Mouse (Mus musculus) cortical plate, adult 2 months (tissue): ENCODE data around the gene Celf2. TPM values are rescaled to one million over a fixed set of nuclear protein-coding genes. Genes with fewer than 3 reads are reported as not detected.

Experiments used
- H3K27ac ChIP-seq: fragments of 200-500 bp; 2 replicates; pipeline ENCODE4 v1.5.1; 2012; ENCODE audit warnings: low read length, control low read depth, inconsistent platforms; ENCODE audit not compliant: insufficient read depth
- H3K4me1 ChIP-seq: fragments of 200-500 bp; 2 replicates; pipeline ENCODE4 v1.6.1; 2011; ENCODE audit warnings: low read length; ENCODE audit not compliant: control insufficient read depth, insufficient read depth
- H3K4me3 ChIP-seq: fragments of 200-500 bp; 2 replicates; pipeline ENCODE4 v1.5.1; 2011; ENCODE audit warnings: mild to moderate bottlenecking, low read length, control low read depth; ENCODE audit not compliant: insufficient read depth
- CTCF ChIP-seq: fragments of 200-500 bp; IDR thresholded peaks from 2 replicates; pipeline ENCODE4 v1.5.1; 2011; ENCODE audit warnings: mild to moderate bottlenecking, control low read depth, low read length; ENCODE audit not compliant: insufficient read depth; ENCODE audit errors: extremely low read depth
- POLR2A ChIP-seq: fragments of 200-500 bp; IDR thresholded peaks from 2 replicates; pipeline ENCODE4 v1.6.1; 2011; ENCODE audit warnings: mild to moderate bottlenecking, low read length, control low read depth; ENCODE audit not compliant: insufficient read depth; ENCODE audit errors: extremely low read depth
- polyA plus RNA-seq: library from polyadenylated mRNA; depleted of rRNA; stranded (reverse); fragments of >200 nt; gene quantifications from 2 replicates; pipeline ENCODE4 v1.2.3, GENCODE M21; 2012

Celf2 gene
- polyA plus RNA-seq, 1 experiment = 181 TPM

GRCm38 (mm10) chr2:7529637-7530036 is 20.3 kb upstream of the Celf2 start:
- TF ChIP-seq POLR2A = peak; percentile 44; the same call in 1 of the 2 replicates
- TF ChIP-seq CTCF = no peak
- Histone ChIP-seq H3K4me3 (no peak overlapping the region), H3K27ac (peak overlapping the region; percentile 68; the same call in 1 of the 2 replicates), H3K4me1 (peaks cover 3% of the 10 kb centered on the region)

GRCm38 (mm10) chr2:7526696-7527095 is 17.3 kb upstream of the Celf2 start:
- Histone ChIP-seq H3K4me1 (peaks cover 3% of the 10 kb centered on the region), H3K27ac (no peak overlapping the region), H3K4me3 (no peak overlapping the region)
- TF ChIP-seq POLR2A = no peak
- TF ChIP-seq CTCF = no peak

- no peak overlapping the region for H3K27ac ChIP-seq
- H3K4me3 ChIP-seq = no peak overlapping the region
- peaks cover 2% of the 10 kb centered on the region for H3K4me1 ChIP-seq
- TF ChIP-seq POLR2A (no peak), CTCF (no peak)
Measured at GRCm38 (mm10) chr2:7519473-7519872, 10.1 kb upstream of the Celf2 start.

- Histone ChIP-seq H3K4me1 (no peaks in the 10 kb centered on the region), H3K27ac (no peak overlapping the region), H3K4me3 (no peak overlapping the region)
- TF ChIP-seq POLR2A (no peak), CTCF (no peak)
Measured at GRCm38 (mm10) chr2:7493420-7493819, 15.9 kb downstream of the Celf2 start.

- no peak for TF ChIP-seq POLR2A
- Histone ChIP-seq H3K27ac (no peak overlapping the region), H3K4me3 (no peak overlapping the region)
Measured at GRCm38 (mm10) chr2:7484974-7485373, 24.4 kb downstream of the Celf2 start.

GRCm38 (mm10) chr2:7482062-7482461 is 27.3 kb downstream of the Celf2 start:
- no peak for TF ChIP-seq POLR2A
- TF ChIP-seq CTCF = no peak
- Histone ChIP-seq H3K4me3 (no peak overlapping the region), H3K4me1 (no peaks in the 10 kb centered on the region), H3K27ac (no peak overlapping the region)

More at GRCm38 (mm10) chr2:7484974-7485373, 24.4 kb downstream of the Celf2 start:
- H3K4me1 ChIP-seq = no peaks in the 10 kb centered on the region

GRCm38 (mm10) chr2:7460329-7461056 is 48.9 kb downstream of the Celf2 start:
- Histone ChIP-seq H3K4me3 (no peak overlapping the region), H3K4me1 (no peaks in the 10 kb centered on the region; the same call in 1 of the 2 replicates), H3K27ac (peak overlapping the region; percentile 65; the same call in 1 of the 2 replicates)
- TF ChIP-seq POLR2A = no peak
- no peak for TF ChIP-seq CTCF

- no peak for TF ChIP-seq POLR2A
- TF ChIP-seq CTCF = no peak
- Histone ChIP-seq H3K4me3 (no peak overlapping the region), H3K27ac (peak overlapping the region; percentile 82), H3K4me1 (peaks cover 2% of the 10 kb centered on the region; the same call in 1 of the 2 replicates)
Measured at GRCm38 (mm10) chr2:7438721-7439282, 70.6 kb downstream of the Celf2 start.

GRCm38 (mm10) chr2:7426481-7426880 is 82.9 kb downstream of the Celf2 start:
- no peak overlapping the region for H3K4me3 ChIP-seq
- TF ChIP-seq CTCF = no peak
- TF ChIP-seq POLR2A = no peak
- H3K27ac ChIP-seq = no peak overlapping the region
- no peaks in the 10 kb centered on the region for H3K4me1 ChIP-seq

- TF ChIP-seq CTCF (no peak), POLR2A (no peak)
- Histone ChIP-seq H3K27ac (no peak overlapping the region), H3K4me1 (no peaks in the 10 kb centered on the region), H3K4me3 (no peak overlapping the region)
Measured at GRCm38 (mm10) chr2:7400530-7400929, 108.8 kb downstream of the Celf2 start.
